Mouse (Mus musculus): ENCODE results near the gene Ly6g6e. TPM values are rescaled to one million over a fixed set of nuclear protein-coding genes. Genes with fewer than 3 reads are reported as not detected.
A peak's percentile ranks its signal among the peaks of the same experiment; 100 is the strongest.
"Not testable (repeated sequence)": the region's sequence is repeated elsewhere in the genome, so short reads cannot be mapped to it uniquely, and the experiment has no call there.

Ly6g6e gene
- total RNA-seq, 2 experiments from 2014 or later: 0.50 TPM; not detected in 1

GRCm38 (mm10) chr17:35102299-35102698 lies 25.6 kb downstream of the Ly6g6e start:
- no peak for DNase-seq

- DNase-seq: no peak
Measured at GRCm38 (mm10) chr17:35103221-35103690, 26.6 kb downstream of the Ly6g6e start.

DNA sequence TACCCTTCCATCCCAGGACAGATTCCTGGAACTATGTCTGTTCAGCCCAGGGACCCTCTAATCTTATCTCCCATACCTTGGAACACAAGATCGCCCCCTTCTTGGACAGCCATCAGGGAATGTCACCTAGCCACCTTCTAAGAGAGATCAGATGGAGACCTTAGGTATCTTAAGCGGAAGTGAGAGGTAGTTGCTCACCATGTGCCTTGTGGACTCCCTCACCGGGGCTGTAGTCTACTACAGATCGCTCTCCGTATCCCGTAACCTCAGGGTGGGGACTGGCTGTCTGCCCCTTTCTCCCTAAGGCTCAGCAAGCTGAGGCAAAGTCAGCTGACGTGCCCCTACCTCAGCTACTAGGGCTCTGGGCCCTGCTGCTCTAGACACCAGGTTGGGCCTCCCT lies 27.4 kb downstream of the Ly6g6e start:
- DNase-seq: no peak

- DNase-seq: no peak
Measured at GRCm38 (mm10) chr17:35104754-35105153, 28.1 kb downstream of the Ly6g6e start.

GRCm38 (mm10) chr17:35105740-35106389 lies 29.2 kb downstream of the Ly6g6e start:
- DNase-seq: peak; percentile 27 to 48

- DNase-seq: no peak
Measured at GRCm38 (mm10) chr17:35106522-35106921, 29.8 kb downstream of the Ly6g6e start.

- no peak for DNase-seq
Measured at GRCm38 (mm10) chr17:35108097-35108496, 31.4 kb downstream of the Ly6g6e start, which contains the start of gene Ly6g5c. TSS of gene Ly6g5c (plus strand) at chr17:35108279.

DNA sequence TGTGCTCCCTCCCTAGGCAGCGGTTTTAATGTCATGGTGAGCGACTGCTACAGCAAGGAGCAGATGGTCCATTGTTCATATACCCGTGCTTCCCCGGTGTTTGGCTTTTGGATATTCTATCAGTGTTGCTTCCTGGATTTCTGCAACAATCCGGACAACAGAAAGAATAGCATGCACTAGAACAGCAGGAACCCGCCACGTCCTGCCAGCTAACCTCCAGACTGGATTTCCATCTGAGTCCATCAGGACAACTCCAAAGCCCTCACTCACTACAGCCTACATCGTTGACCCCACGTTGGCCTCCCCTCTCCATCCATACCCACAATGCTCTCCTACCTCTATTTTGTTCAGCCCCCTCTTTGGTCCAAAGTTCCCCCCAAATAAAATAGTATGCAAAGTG lies 35.1 kb downstream of the Ly6g6e start:
- DNase-seq: no peak

GRCm38 (mm10) chr17:35115046-35116019 lies 38.6 kb downstream of the Ly6g6e start, which contains the start of gene Ly6g5b:
TSS of gene Ly6g5b (minus strand) at chr17:35115428.
- peak; percentile 18 to 61 for DNase-seq

GRCm38 (mm10) chr17:35120745-35121142 lies 44.0 kb downstream of the Ly6g6e start:
- DNase-seq: peak; percentile 58 to 75

- peak; percentile 99 for DNase-seq
Measured at GRCm38 (mm10) chr17:35121143-35121799, 44.6 kb downstream of the Ly6g6e start, which contains the start of gene Gpank1. TSS of gene Gpank1 (plus strand) at chr17:35121455.

- peak; percentile 55 to 71 for DNase-seq
Measured at GRCm38 (mm10) chr17:35121871-35122303, 45.2 kb downstream of the Ly6g6e start, which contains the start of gene Csnk2b. TSS of gene Csnk2b (minus strand) at chr17:35122053.

DNA sequence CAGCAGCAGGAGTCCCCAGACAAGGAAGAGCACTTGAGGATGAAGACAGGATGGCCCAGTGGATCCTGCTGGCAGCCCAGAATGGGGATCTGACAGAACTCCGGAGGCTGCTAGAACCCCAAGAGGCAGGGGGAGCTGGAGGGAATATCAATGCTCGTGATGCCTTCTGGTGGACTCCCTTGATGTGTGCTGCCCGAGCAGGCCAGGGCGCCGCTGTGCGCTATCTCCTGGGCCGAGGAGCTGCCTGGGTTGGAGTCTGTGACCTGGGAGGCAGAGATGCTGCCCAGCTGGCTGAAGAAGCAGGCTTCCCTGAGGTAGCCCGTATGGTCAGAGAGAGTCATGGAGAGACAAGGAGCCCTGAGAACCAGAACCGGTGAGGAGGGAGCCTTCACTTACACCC lies 46.6 kb downstream of the Ly6g6e start:
- not testable (repeated sequence) for DNase-seq

DNA sequence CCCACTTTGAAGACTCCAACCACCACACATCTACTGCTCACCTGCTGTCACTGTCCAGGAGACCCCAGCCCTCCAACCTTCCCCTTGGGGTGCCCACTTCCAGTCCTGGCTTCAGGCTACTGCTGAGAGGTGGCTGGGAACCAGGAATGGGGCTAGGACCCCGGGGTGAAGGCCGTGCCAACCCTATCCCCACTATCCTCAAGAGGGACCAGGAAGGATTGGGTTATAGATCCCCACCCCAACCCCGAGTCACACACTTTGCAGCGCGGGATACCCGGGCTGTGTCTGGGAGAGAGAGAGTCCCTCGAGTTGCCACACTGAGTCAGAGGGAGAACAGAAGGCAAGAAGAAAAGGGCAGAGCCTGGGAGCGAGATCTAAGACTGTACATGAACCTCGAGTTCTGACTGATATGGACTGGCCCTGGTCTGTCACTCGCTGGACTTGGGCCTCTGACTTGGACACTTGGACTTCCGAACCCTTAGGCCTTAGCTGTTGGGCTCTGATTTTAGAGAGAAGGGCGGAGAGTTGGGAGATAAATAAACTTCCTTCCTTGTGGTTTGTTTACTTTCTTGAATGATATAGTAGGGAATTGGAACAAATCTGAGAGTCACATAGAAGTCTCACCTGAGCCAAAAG lies 47.7 kb downstream of the Ly6g6e start:
- not testable (repeated sequence) for DNase-seq

DNA sequence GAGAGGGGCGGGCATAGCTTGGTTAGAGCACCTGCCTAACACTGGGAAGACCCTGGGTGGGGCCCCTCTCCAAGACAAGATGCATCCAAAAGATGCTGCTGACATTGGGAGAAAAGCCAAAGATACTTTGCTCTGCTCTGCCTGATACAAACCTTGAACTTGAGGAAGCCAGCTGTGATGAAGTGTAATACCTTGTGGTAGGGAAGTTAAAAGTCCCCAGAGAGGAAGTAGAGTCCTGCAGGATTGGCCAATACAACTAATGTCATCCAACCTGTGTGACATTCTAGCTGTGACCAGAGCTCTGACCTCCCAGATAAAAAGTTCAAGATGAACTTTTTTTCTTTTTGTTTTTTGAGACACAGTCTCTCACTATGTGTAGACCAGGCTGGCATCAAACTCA lies 48.4 kb downstream of the Ly6g6e start:
- no peak for DNase-seq

DNA sequence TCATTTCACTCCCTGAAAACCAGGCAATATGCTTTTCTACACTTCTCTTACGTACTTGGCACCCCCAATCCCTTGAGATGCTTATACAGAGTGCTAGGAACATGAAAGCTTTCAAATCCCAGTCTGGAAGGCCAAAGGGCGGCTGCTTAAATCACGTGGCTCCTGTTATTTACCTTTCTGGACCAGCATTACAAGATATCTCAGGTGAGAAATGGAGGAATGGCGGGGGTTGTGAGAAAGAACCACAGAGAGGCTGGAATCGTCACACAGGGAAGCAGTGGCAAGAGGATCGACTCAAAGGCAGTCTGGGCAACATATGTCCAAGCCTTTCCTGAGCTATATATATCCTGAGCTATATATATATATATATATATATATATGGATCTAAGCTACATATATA lies 48.9 kb downstream of the Ly6g6e start:
- DNase-seq: no peak

DNA sequence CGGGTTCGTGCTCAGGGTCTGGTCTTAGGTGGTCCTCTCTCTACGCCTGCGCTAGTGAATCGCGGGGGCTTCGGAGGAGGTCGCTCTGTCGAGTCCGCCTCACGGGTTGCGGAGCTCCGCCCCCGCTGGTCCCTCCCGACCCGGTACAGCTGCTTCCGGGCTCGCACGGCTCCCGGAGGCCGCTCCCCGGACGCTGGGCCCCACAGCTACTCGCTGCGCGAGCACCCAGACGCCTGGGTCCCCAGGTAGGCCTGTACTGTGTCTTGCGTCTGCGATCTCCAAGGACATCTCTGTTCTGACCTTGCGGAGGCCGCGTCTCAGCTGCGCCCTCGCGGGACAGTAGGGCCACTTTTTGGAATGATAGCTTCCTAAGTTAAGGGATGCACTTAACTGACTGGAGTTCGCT lies 49.5 kb downstream of the Ly6g6e start, which contains the start of gene D17H6S53E:
Gene D17H6S53E (plus strand): TSS at position 168 of the 406 bp plus-strand sequence.
- DNase-seq: peak; percentile 83 to 91

GRCm38 (mm10) chr17:35127017-35127416 lies 50.3 kb downstream of the Ly6g6e start:
- DNase-seq: no peak

Data from adrenal gland, postnatal 36 days (tissue).